Mouse (Mus musculus): ENCODE measurements at regions not wholly inside any gene's neighbourhood (a gene's known extent, or its start where the extent isn't known, plus 50 kb on each side); places are given as distances from the start of the nearest gene placed in this dataset.

GRCm38 (mm10) chr15:43784171-43784570 lies 3650.0 kb downstream of the 9330182O14Rik start:
- DNase-seq (ENCODE audit: low read depth, low spot score): no peak
- POLR2A ChIA-PET: no interaction called here
- H3K27me3 ChIP-seq: peaks cover 3% of the 10 kb centered on the region
- CTCF ChIA-PET: no interaction called here
- in situ Hi-C loops (cut with MboI; ENCODE audit: low pct_unique_long_range_greater_than_20kb): no loop called here
- no peak for TF ChIP-seq CTCF (IDR thresholded peaks at IDR 0.05)
- no peak for ATAC-seq

GRCm38 (mm10) chr15:43803342-43803741 lies 3669.2 kb downstream of the 9330182O14Rik start:
- H3K27me3 ChIP-seq: peaks cover 15% of the 10 kb centered on the region
- TF ChIP-seq CTCF (IDR thresholded peaks at IDR 0.05): no peak
- ChIA-PET CTCF (interaction anchor here (0.6 kb wide), 1 partner anchor 22 kb away, joined by 3 read pairs; no protein-coding TSS in a partner anchor), POLR2A (no interaction called here)
- in situ Hi-C loops (cut with MboI; ENCODE audit: low pct_unique_long_range_greater_than_20kb): no loop called here
- ATAC-seq (no peak), DNase-seq (ENCODE audit: low read depth, low spot score) (no peak)
